Mouse (Mus musculus) thymus, postnatal 10 days (tissue): ENCODE results near the gene Luc7l.
A peak's percentile ranks its signal among the peaks of the same experiment; 100 is the strongest.
"Not testable (repeated sequence)": the region's sequence is repeated elsewhere in the genome, so short reads cannot be mapped to it uniquely, and the experiment has no call there.

Experiments used
- DNase-seq, 2 experiments: peaks; one replicate each; pipeline ENCODE4 v3.0.0; 2021; ENCODE audit warnings: low spot score in 2 of 2

Luc7l gene

DNA sequence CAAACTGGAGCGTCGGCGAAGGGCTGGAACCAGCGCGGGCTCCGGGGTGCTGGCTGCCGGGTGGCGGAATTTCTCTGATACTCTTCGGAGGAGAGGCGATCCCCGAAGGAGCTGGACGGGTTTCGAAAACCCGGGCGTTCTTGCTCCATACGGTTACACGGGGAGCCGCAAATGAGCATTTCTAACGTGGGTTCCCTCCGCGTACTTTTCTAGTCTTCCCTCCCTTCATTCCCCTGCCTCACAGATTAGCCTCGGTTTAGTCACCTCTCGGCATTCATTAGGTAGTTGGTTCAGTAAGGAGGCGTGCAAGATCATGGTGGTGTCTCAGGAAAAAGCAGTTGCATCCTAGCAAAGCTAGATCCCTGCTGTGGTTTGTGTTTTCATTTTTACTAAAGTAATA, 703 bp downstream of the Luc7l start:
- DNase-seq, result no peak

DNA sequence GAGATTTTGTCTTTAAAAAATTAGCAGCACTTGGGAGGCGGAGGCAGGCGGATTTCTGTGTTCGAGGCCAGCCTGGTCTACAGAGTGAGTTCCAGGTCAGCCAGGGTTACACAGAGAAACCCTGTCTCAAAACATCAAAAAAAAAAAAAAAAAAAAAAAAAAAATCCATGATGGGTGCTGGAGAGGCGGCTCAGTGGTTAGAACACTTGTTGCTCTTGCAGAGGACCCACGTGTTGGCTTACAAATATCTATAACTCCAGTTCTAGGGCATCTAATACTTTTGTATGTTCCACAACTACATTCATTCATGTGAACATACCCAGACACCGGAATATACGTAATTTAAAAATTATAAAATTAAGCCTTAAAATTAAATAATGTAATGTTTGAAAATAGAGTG, 2.6 kb downstream of the Luc7l start:
- DNase-seq, result no peak

DNA sequence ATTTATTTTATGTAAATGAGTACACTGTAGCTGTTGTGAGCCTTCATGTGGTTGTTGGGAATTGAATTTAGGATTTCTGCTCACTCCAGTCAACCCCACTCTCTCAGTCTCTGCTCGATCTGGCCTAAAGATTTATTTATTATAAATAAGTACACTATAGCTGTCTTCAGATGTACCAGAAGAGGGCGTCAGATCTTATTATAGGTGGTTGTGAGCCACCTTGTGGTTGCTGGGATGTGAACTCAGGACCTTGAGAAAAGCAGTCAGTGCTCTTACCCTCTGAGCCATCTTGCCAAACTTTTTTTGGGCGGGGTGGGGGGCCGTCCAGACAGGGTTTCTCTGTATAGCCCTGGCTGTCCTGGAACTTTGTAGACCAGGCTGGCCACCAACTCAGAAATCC, 9.1 kb downstream of the Luc7l start:
- no peak for DNase-seq

DNA sequence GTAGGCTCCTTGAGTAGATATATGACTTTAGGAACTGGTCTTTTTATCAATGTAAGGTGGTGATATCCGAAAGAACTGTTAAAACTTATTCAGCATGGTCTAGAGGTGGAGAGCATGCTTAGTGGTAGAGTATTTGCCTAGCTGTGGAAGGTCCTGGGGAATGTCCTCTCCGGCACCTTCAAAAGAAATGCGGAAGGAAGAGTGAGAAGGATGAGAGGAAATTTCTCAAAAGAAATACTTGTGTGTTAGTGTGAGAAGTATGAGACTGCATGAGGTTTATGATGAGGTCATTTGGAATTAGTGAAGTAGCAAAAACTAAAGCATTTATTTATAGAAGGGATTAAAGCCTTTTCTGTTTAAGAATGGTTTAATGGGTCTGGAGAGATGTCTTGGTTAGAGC, 9.7 kb downstream of the Luc7l start:
- DNase-seq, result no peak

DNA sequence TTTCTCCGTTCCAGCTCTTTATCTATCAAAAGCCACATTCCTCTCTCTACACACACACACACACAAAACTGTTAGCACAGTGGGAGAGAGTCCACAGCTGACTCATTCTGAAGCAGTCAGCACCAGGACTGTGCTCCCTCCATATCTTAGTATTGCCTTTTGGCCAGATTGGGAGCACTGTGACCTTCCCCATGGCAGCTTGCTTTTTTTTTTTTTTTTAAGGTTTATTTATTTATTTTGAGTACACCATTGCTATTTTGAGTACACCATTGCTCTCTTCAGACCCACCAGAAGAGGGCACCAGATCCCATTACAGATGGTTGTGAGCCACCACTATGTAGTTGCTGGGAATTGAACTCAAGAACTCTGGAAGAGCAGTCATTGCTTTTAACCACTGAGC, 16.2 kb downstream of the Luc7l start:
- no peak for DNase-seq

DNA sequence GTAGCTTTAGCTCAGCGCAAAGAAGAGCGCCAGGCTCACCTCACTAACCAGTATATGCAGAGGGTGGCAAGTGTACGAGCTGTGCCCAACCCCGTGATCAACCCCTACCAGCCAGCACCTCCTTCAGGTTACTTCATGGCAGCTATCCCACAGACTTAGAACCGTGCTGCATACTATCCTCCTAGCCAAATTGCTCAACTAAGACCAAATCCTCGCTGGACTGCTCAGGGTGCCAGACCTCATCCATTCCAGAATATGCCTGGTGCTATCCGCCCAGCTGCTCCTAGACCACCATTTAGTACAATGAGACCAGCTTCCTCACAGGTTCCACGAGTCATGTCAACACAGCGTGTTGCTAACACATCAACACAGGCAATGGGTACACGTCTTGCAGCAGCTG, 16.9 kb downstream of the Luc7l start:
- not testable (repeated sequence) for DNase-seq

DNA sequence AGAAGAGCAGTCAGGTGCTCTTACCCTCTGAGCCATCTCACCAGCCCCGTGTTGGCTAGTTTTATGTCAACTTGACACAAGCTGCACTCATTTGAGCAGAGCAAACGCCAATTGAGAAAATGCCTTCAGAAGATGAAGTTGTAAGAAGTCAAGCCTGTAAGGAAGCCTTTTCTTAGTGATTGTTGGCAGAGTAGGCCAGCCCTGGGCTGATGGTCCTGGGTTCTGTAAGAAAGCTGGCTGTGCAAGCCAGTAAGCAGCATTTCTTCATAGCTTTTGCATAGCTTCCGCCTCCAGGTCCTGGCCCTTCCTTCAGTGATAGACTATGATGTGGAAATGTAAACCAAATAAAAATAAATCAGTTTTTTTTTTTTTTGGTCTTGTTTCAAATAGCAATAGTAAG, 19.9 kb downstream of the Luc7l start:
- DNase-seq, result no peak

DNA sequence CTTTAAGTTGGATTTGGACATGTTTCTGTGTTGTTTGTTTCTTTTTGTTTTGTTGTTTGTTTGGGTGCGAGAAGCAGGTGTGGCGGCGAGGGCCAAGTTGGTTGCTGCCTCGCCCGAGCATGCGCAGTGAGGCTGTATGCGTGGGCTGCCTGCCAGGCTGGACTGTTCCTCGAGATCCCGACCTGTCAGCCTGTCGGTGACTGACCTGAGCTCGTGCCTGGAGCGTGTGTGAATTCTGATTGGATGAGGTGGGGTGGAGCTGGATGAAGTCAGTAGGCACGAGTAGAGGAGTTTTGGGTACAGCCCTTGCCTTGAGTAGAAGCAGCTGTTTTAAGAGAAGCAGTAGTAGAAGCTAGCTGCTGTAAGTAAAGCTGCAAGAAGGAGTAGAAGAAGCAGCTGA, 23.2 kb downstream of the Luc7l start:
- no peak for DNase-seq

DNA sequence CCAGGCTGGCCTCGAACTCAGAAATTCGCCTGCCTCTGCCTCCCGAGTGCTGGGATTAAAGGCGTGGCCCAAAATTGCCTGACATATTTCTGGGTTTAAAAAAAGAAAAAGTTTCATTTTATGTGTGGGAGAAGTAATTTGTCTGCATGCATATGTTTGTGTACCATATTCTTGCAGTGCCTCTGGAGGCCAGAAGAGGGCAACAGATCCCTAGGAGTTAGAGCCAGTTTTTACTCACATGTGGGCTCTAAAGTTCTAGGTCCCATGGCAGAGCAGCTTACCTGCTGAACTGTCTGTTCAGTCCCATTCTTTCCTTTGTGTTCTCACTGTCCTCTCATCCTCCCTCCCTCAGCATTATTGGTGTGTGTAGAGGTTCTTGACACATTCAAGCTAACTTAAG, 24.0 kb downstream of the Luc7l start:
- DNase-seq, result peak; percentile 16 to 40

DNA sequence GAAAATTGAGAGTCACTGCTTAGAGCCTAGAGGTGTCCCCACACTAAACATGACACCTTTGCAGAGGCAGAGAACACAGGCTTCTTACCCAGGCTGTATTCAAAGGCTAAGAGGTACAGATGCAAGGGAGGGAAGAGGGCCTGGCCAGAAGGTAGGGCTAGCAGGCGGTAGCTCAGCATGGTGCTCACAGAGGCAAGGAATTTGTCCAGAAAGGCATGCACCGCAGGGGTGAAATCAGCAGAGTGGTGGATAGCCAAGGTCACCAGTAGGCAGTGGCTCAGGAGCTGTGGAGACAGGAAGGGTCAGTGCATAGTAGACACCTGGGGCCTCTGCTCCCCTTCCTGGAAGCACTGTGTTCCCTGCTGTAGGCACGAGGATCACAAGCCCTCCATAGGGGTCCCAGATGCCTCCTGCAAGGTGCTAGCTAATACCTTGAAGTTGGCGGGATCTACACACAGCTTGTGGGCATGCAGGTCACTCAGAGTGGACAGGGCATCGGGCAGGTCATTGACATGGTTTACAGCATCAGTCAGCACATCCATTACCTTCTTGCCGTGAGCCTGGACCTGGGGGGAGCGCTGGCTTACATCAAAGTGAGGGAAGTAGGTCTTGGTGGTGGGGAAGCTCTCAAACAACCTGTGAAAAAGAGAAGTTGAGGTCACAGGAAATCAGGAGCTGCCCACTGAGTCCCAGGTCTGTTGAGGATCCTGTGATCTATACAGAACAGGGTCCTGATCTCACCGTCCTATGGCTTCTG, 33.7 kb downstream of the Luc7l start:
- DNase-seq, result no peak

DNA sequence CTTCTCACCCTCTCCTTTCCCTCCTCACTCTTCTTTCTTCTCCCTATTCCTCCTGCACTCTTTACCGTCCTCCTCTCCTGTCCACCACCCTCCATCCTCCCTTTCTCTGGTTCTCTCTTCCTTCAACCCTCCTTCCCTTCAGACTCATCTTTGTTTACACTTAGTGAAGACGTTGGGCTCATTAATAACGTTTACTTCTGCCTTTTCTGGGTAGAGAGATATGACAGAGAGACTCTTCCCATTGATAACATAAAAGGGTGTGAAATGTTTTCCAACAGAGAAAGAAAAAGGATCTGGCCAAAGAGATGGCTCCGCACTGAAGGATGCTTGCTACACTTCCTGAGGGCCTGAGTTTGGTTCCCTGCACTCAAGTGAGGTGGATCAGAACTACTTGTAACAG, 36.8 kb downstream of the Luc7l start:
- no peak for DNase-seq

DNA sequence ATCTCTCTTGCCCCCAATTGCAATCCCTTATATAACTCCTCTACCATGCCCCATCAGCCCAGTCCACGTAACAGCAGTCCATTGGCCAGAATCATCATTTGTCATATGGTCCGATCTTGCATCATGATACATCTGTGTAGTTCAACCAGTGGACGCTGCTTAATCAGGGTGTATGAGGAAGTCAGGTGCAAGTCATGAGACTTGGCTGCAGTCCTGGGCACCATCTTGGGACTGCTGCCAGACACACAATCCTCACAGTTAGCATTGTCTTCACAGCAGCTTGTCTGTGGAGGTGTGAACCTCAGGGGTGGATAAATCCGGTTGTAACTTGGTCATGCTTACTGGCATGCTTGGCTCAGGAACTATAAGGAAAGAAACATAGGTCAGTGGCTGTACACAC, 45.6 kb downstream of the Luc7l start:
- DNase-seq, result not testable (repeated sequence)

DNA sequence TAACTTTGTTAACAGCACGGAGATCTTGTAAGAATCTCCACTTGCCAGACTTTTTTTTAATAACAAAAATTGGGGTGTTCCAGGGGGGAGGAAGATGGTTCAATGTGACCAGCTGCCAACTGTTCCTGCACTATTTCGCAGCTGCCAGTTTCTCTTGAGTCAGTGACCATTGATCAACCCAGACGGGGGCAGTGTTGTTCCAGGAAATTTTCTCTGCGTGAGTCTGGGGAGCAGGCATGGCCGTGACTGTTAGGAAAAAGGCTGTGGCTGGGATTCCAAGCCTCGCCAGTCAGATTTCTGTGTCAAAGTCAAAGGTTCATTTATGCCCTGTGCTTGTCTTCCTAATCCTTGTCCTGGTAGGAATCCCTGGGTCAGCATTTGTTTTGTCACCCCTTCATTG, 61.6 kb downstream of the Luc7l start:
- DNase-seq, result peak; percentile 18 to 61

DNA sequence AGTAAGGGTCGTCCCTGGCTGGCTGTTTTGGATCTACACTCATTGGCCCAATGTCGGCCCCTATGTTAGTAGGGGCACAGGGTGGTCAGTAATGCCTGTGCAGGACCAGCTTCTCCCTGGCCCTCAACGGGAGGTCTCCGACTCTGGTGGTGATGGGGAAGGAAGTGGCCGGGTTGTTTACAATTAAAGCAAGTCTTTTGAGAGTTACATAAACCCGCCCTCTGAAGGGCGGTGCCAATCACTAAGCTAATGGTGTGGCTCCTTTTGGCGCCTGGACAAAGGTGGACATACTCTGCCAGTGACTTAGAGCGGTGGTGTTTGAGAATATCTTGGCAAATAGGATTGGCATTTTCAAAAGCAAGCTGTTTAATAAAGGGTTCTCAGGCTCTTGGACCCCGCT, 62.8 kb downstream of the Luc7l start:
- DNase-seq, result no peak

DNA sequence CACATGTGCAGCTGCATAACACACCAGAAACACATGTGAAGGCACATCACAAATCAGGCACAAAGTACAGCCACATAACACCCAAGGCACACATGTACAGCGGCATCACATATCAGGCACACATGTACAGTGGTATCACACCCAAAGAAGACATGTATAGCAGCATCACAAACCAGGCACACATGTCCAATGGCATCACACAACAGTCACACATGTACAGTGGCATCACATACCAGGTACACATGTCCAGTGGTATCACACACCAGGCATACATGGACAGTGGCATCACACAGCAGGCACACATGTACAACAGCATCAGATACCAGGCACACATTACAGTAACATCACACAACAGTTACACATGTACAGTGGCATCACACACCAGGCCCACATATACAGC, 65.7 kb downstream of the Luc7l start:
- no peak for DNase-seq
